Mouse (Mus musculus) E14TG2a.4 (cell line): Measurements from ENCODE around the gene Adssl1.

Experiments
- CTCF ChIP-seq: conservative IDR thresholded peaks from 2 replicates; pipeline ENCODE4 v1.5.1; 2014; ENCODE audit warnings: low read length
- NANOG ChIP-seq: IDR thresholded peaks from 2 replicates; pipeline ENCODE4 v1.6.1; 2014; ENCODE audit warnings: borderline replicate concordance, low read length, mixed read lengths
- POU5F1 ChIP-seq: IDR thresholded peaks from 2 replicates; pipeline ENCODE4 v1.6.1; 2014; ENCODE audit warnings: low read length, borderline replicate concordance

DNA sequence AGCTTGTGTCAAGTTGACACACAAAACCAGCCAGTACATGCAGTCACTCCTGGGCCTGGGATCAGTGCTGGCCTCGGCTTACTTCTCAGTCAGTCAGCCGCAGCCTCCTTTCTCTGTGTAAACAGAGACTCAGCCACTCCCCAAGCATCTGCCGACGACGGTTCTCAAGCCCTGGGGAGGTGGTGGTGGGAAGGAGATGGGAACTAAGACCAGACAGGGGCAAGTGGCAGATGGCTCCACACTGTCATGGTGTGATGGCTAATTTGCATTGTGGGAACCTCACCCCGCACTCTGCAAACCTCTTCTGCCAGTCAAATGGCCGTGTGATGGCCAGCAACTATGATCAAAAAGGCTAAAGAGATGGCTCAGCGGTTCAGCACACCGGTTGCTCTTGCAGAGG lies 3.2 kb upstream of the Adssl1 start:
- TF ChIP-seq CTCF (no peak), POU5F1 (no peak), NANOG (no peak)
